Mouse (Mus musculus): ENCODE results near the gene Pphln1. TPM values are rescaled to one million over a fixed set of nuclear protein-coding genes. Genes with fewer than 3 reads are reported as not detected.
"Not testable (repeated sequence)": the region's sequence is repeated elsewhere in the genome, so short reads cannot be mapped to it uniquely, and the experiment has no call there.

Pphln1 gene
- 40.5 and 50.2 TPM in 2 replicates for polyA plus RNA-seq (2014; fragmentation: Nextera tagmentation; extraction: Ambion mirVana)

GRCm38 (mm10) chr15:93397826-93398698 lies at the start of gene Pphln1, which contains the start of gene Zcrb1:
Gene Pphln1 (plus strand): TSS chr15:93398350.
Gene Zcrb1 (minus strand): TSS chr15:93398334.
- Histone ChIP-seq H3K27me3 (ENCODE audit: control insufficient read depth, insufficient read depth, low read length) (no peaks in the 10 kb centered on the region), H3K4me1 (ENCODE audit: control insufficient read depth, insufficient read depth, low read length) (peaks cover 19% of the 10 kb centered on the region), H3K4me3 (ENCODE audit: low read depth, low read length) (peak within 1 kb of the TSS; percentile 99), H3K36me3 (ENCODE audit: control insufficient read depth, insufficient read depth, low read length) (peaks cover 12% of the 10 kb centered on the region), H3K9me3 (ENCODE audit: control insufficient read depth, low read depth, low read length) (no peaks in the 10 kb centered on the region), H3K9ac (replicated peaks; ENCODE audit: low read depth, low read length) (peak within 1 kb of the TSS; percentile 95), H3K27ac (ENCODE audit: low read length) (peak within 1 kb of the TSS; percentile 83), H3K4me2 (replicated peaks; ENCODE audit: low read depth, low read length) (peak within 1 kb of the TSS; percentile 90)
- peak; percentile 91 for ATAC-seq (ENCODE audit: insufficient number of reproducible peaks, insufficient read depth, low FRiP score, low read depth)
- under 1% methylated on average over 98 of the region's 100 CpGs for WGBS

- Histone ChIP-seq H3K9ac (replicated peaks; ENCODE audit: low read depth, low read length) (no peak overlapping the region), H3K27ac (ENCODE audit: low read length) (no peak overlapping the region), H3K4me2 (replicated peaks; ENCODE audit: low read depth, low read length) (no peak overlapping the region), H3K27me3 (ENCODE audit: control insufficient read depth, insufficient read depth, low read length) (no peaks in the 10 kb centered on the region), H3K36me3 (ENCODE audit: control insufficient read depth, insufficient read depth, low read length) (no peaks in the 10 kb centered on the region), H3K4me1 (ENCODE audit: control insufficient read depth, insufficient read depth, low read length) (no peaks in the 10 kb centered on the region), H3K9me3 (ENCODE audit: control insufficient read depth, low read depth, low read length) (no peaks in the 10 kb centered on the region), H3K4me3 (ENCODE audit: low read depth, low read length) (no peak overlapping the region)
- ATAC-seq (ENCODE audit: insufficient number of reproducible peaks, insufficient read depth, low FRiP score, low read depth): no peak
- 89% methylated on average over 19 of the region's 19 CpGs for WGBS
Observed at GRCm38 (mm10) chr15:93358346-93359095, 39.6 kb upstream of the Pphln1 start.

- H3K27me3 ChIP-seq (ENCODE audit: control insufficient read depth, insufficient read depth, low read length): no peaks in the 10 kb centered on the region
- no peak for ATAC-seq (ENCODE audit: insufficient number of reproducible peaks, insufficient read depth, low FRiP score, low read depth)
Observed at GRCm38 (mm10) chr15:93365561-93365960, 32.6 kb upstream of the Pphln1 start.

DNA sequence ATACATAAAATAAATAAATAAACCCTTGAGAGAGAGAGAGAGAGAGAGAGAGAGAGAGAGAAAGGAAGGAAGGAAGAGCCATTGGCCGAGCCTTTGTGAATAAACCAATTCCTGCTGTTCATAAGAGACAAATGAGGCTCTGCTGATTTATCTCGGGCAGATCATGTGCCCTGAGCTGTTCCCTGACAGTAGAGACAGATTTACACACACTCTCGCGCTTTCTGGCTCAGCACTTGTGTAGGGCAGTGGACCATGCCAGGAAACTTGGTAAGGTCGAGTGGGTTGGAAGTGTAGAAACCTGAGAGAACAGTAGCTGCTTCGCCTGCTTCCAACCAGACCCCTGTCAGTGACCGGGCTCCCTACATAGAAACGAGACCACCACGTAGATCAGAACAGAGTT lies 29.6 kb upstream of the Pphln1 start:
- ATAC-seq (ENCODE audit: insufficient number of reproducible peaks, insufficient read depth, low FRiP score, low read depth): no peak

More at GRCm38 (mm10) chr15:93365561-93365960, 32.6 kb upstream of the Pphln1 start:
- Histone ChIP-seq H3K9ac (replicated peaks; ENCODE audit: low read depth, low read length) (no peak overlapping the region), H3K9me3 (ENCODE audit: control insufficient read depth, low read depth, low read length) (no peaks in the 10 kb centered on the region), H3K27ac (ENCODE audit: low read length) (no peak overlapping the region), H3K4me2 (replicated peaks; ENCODE audit: low read depth, low read length) (no peak overlapping the region), H3K36me3 (ENCODE audit: control insufficient read depth, insufficient read depth, low read length) (no peaks in the 10 kb centered on the region), H3K4me1 (ENCODE audit: control insufficient read depth, insufficient read depth, low read length) (0 out of 2 replicates have a peak, but pooled peaks cover 2% of the 10 kb centered on the region), H3K4me3 (ENCODE audit: low read depth, low read length) (no peak overlapping the region)
- 58% methylated on average over 6 of the region's 6 CpGs for WGBS

GRCm38 (mm10) chr15:93371838-93372237 lies 26.3 kb upstream of the Pphln1 start:
- H3K4me2 ChIP-seq (replicated peaks; ENCODE audit: low read depth, low read length): no peak overlapping the region
- WGBS: 83% methylated on average over 2 of the region's 2 CpGs
- H3K4me3 ChIP-seq (ENCODE audit: low read depth, low read length): no peak overlapping the region
- ATAC-seq (ENCODE audit: insufficient number of reproducible peaks, insufficient read depth, low FRiP score, low read depth): no peak
- no peaks in the 10 kb centered on the region for H3K27me3 ChIP-seq (ENCODE audit: control insufficient read depth, insufficient read depth, low read length)
- H3K36me3 ChIP-seq (ENCODE audit: control insufficient read depth, insufficient read depth, low read length): no peaks in the 10 kb centered on the region
- H3K27ac ChIP-seq (ENCODE audit: low read length): no peak overlapping the region
- H3K9ac ChIP-seq (replicated peaks; ENCODE audit: low read depth, low read length): no peak overlapping the region
- H3K4me1 ChIP-seq (ENCODE audit: control insufficient read depth, insufficient read depth, low read length): no peaks in the 10 kb centered on the region
- H3K9me3 ChIP-seq (ENCODE audit: control insufficient read depth, low read depth, low read length): no peaks in the 10 kb centered on the region

More for the DNA sequence above, 29.6 kb upstream of the Pphln1 start:
- H3K4me3 ChIP-seq (ENCODE audit: low read depth, low read length): no peak overlapping the region
- H3K4me2 ChIP-seq (replicated peaks; ENCODE audit: low read depth, low read length): no peak overlapping the region
- H3K9ac ChIP-seq (replicated peaks; ENCODE audit: low read depth, low read length): no peak overlapping the region
- H3K27me3 ChIP-seq (ENCODE audit: control insufficient read depth, insufficient read depth, low read length): no peaks in the 10 kb centered on the region
- no peak overlapping the region for H3K27ac ChIP-seq (ENCODE audit: low read length)
- H3K4me1 ChIP-seq (ENCODE audit: control insufficient read depth, insufficient read depth, low read length): 0 out of 2 replicates have a peak, but pooled peaks cover 2% of the 10 kb centered on the region
- 44% methylated on average over 9 of the region's 9 CpGs for WGBS
- H3K36me3 ChIP-seq (ENCODE audit: control insufficient read depth, insufficient read depth, low read length): no peaks in the 10 kb centered on the region
- no peaks in the 10 kb centered on the region for H3K9me3 ChIP-seq (ENCODE audit: control insufficient read depth, low read depth, low read length)

DNA sequence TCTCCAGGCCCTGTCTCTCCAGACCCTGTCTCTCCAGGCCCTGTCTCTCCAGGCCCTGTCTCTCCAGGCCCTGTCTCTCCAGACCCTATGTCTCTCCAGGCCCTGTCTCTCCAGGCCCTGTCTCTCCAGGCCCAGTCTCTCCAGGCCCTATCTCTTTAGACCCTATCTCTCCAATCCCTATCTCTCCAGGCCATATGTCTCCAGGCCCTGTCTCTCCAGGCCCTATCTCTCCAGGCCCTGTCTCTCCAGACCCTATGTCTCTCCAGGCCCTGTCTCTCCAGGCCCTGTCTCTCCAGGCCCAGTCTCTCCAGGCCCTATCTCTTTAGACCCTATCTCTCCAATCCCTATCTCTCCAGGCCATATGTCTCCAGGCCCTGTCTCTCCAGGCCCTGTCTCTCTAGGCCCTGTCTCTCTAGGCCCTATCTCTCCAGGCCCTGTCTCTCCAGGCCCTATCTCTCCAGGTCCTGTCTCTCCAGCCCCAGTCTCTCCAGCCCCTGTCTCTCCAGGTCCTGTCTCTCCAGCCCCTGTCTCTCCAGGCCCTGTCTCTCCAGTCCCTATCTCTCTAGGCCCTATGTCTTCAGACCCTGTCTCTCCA lies 25.5 kb upstream of the Pphln1 start:
- not testable (repeated sequence) for H3K9ac ChIP-seq (replicated peaks; ENCODE audit: low read depth, low read length); H3K4me2 ChIP-seq (replicated peaks; ENCODE audit: low read depth, low read length); H3K4me1 ChIP-seq (ENCODE audit: control insufficient read depth, insufficient read depth, low read length); ATAC-seq (ENCODE audit: insufficient number of reproducible peaks, insufficient read depth, low FRiP score, low read depth); H3K27ac ChIP-seq (ENCODE audit: low read length); H3K36me3 ChIP-seq (ENCODE audit: control insufficient read depth, insufficient read depth, low read length); H3K9me3 ChIP-seq (ENCODE audit: control insufficient read depth, low read depth, low read length); H3K4me3 ChIP-seq (ENCODE audit: low read depth, low read length); H3K27me3 ChIP-seq (ENCODE audit: control insufficient read depth, insufficient read depth, low read length)

GRCm38 (mm10) chr15:93375696-93376095 lies 22.5 kb upstream of the Pphln1 start:
- no peak for ATAC-seq (ENCODE audit: insufficient number of reproducible peaks, insufficient read depth, low FRiP score, low read depth)
- Histone ChIP-seq H3K4me1 (ENCODE audit: control insufficient read depth, insufficient read depth, low read length) (no peaks in the 10 kb centered on the region), H3K27me3 (ENCODE audit: control insufficient read depth, insufficient read depth, low read length) (no peaks in the 10 kb centered on the region), H3K9me3 (ENCODE audit: control insufficient read depth, low read depth, low read length) (no peaks in the 10 kb centered on the region), H3K4me3 (ENCODE audit: low read depth, low read length) (no peak overlapping the region), H3K4me2 (replicated peaks; ENCODE audit: low read depth, low read length) (no peak overlapping the region), H3K9ac (replicated peaks; ENCODE audit: low read depth, low read length) (no peak overlapping the region), H3K27ac (ENCODE audit: low read length) (no peak overlapping the region), H3K36me3 (ENCODE audit: control insufficient read depth, insufficient read depth, low read length) (no peaks in the 10 kb centered on the region)
- 89% methylated on average over 5 of the region's 5 CpGs for WGBS

DNA sequence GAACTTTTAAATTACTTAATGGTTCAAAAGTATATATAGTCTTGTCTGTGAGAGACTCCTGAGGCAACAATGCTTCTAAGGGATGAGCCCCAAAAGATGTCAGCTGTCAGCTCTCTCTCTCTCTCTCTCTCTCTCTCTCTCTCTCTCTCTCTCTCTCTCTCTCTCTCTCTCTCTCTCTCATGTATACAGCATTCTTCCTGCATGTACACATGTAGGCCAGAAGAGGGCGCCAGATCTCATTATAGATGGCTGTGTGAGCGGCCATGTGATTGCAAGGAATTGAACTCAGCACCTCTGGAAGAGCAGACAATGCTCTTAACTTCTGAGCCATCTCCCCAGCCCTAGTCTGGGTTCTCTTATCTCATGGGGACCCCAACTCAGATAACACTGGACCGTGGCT lies 19.0 kb upstream of the Pphln1 start:
- Histone ChIP-seq H3K27ac (ENCODE audit: low read length) (no peak overlapping the region), H3K36me3 (ENCODE audit: control insufficient read depth, insufficient read depth, low read length) (peaks cover 2% of the 10 kb centered on the region; the same call in 1 of the 2 replicates), H3K9me3 (ENCODE audit: control insufficient read depth, low read depth, low read length) (no peaks in the 10 kb centered on the region; the same call in 1 of the 2 replicates), H3K27me3 (ENCODE audit: control insufficient read depth, insufficient read depth, low read length) (no peaks in the 10 kb centered on the region), H3K9ac (replicated peaks; ENCODE audit: low read depth, low read length) (no peak overlapping the region), H3K4me3 (ENCODE audit: low read depth, low read length) (no peak overlapping the region), H3K4me2 (replicated peaks; ENCODE audit: low read depth, low read length) (no peak overlapping the region), H3K4me1 (ENCODE audit: control insufficient read depth, insufficient read depth, low read length) (no peaks in the 10 kb centered on the region)
- 78% methylated on average over 3 of the region's 3 CpGs for WGBS
- no peak for ATAC-seq (ENCODE audit: insufficient number of reproducible peaks, insufficient read depth, low FRiP score, low read depth)
